Mouse (Mus musculus) CH12.LX (cell line): Measurements from ENCODE around the gene Ppp1r16b.

Experiments
- BHLHE40 ChIP-seq: IDR thresholded peaks from 2 replicates; pipeline ENCODE4 v1.6.1; 2011; ENCODE audit warnings: mild to moderate bottlenecking, low read depth, low read length, improper control_type of control experiment
- CTCF ChIP-seq, 2 experiments: IDR thresholded peaks in 1 of 2; conservative IDR thresholded peaks in 1 of 2; 2 replicates each; pipeline ENCODE4 v1.5.1; 2011 to 2012; ENCODE audit warnings: low read depth in 2 of 2, low read length in 2 of 2, improper control_type of control experiment in 1 of 2, inconsistent platforms in 1 of 2, mild to moderate bottlenecking in 1 of 2, moderate library complexity in 1 of 2
- HCFC1 ChIP-seq: IDR thresholded peaks from 2 replicates; pipeline ENCODE4 v1.6.1; 2012; ENCODE audit warnings: low read depth, mild to moderate bottlenecking, inconsistent platforms, low read length, improper control_type of control experiment
- IRF4 ChIP-seq: IDR thresholded peaks from 2 replicates; pipeline ENCODE4 v1.6.1; 2014; ENCODE audit warnings: low read depth, mild to moderate bottlenecking, inconsistent platforms, low read length, improper control_type of control experiment
- JUN ChIP-seq: IDR thresholded peaks from 2 replicates; pipeline ENCODE4 v1.6.1; 2011; ENCODE audit warnings: low read depth, mild to moderate bottlenecking, low read length, improper control_type of control experiment, moderate library complexity; ENCODE audit not compliant: insufficient read depth
- POLR2A ChIP-seq: IDR thresholded peaks from 2 replicates; pipeline ENCODE4 v1.6.1; 2011; ENCODE audit warnings: low read depth, mild to moderate bottlenecking, improper control_type of control experiment, low read length
- POLR2AphosphoS2 ChIP-seq: IDR thresholded peaks from 2 replicates; pipeline ENCODE4 v1.6.1; 2011; ENCODE audit warnings: low read depth, low read length, improper control_type of control experiment
- RAD21 ChIP-seq: IDR thresholded peaks from 2 replicates; pipeline ENCODE4 v1.6.1; 2011; ENCODE audit warnings: low read depth, mild to moderate bottlenecking, low read length, improper control_type of control experiment, moderate library complexity
- TBP ChIP-seq: conservative IDR thresholded peaks from 2 replicates; pipeline ENCODE4 v1.6.1; 2011; ENCODE audit warnings: low read depth, low read length, improper control_type of control experiment
- TCF12 ChIP-seq: IDR thresholded peaks from 2 replicates; pipeline ENCODE4 v1.6.1; 2014; ENCODE audit warnings: low read depth, mild to moderate bottlenecking, inconsistent platforms, low read length, improper control_type of control experiment
- USF1 ChIP-seq: IDR thresholded peaks from 2 replicates; pipeline ENCODE4 v1.6.1; 2014; ENCODE audit warnings: low read depth, mild to moderate bottlenecking, inconsistent platforms, low read length, improper control_type of control experiment
- USF2 ChIP-seq: conservative IDR thresholded peaks from 2 replicates; pipeline ENCODE4 v1.6.1; 2011; ENCODE audit warnings: low read depth, low read length, improper control_type of control experiment
- ZKSCAN1 ChIP-seq: IDR thresholded peaks from 2 replicates; pipeline ENCODE4 v1.6.1; 2012; ENCODE audit warnings: low read depth, inconsistent platforms, low read length, improper control_type of control experiment, borderline replicate concordance

GRCm38 (mm10) chr2:158702176-158702575, 37.0 kb downstream of the Ppp1r16b start:
- no peak for TF ChIP-seq POLR2A
- TF ChIP-seq CTCF (conservative IDR thresholded peaks at IDR 0.05 in 1 of 2, IDR thresholded peaks at IDR 0.05 in 1 of 2; ENCODE audit: low read depth in 2 of 2, low read length in 2 of 2): no peak
- no peak for TF ChIP-seq TCF12
- TF ChIP-seq USF2: no peak
- TF ChIP-seq USF1: no peak
- TF ChIP-seq ZKSCAN1: no peak
- no peak for TF ChIP-seq POLR2AphosphoS2
- TF ChIP-seq BHLHE40: no peak
- TF ChIP-seq JUN: no peak
- no peak for TF ChIP-seq TBP
- no peak for TF ChIP-seq IRF4
- TF ChIP-seq HCFC1: no peak
- no peak for TF ChIP-seq RAD21
